Mouse (Mus musculus): ENCODE results near the gene Lst1.

DNA sequence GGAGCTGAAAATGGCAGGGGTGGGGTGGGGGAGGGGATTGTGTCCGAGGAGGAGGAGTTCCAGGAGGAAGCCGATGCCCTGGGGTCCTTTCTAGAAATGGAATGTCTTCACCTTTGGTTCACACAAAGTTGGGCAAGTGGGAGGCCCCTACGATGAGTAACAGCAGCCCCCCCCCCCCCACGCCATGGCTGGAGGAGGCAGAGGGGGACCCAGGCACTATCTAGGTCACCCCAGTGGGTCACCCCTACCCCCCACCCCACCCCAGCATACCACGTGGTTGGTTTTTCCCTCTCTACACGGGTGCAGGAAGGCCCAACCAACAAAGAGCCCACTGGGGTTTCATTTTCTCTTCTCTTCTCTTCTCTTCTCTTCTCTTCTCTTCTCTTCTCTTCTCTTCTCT lies 8.9 kb upstream of the Lst1 start:
- no peak for TF ChIP-seq POLR2A (IDR thresholded peaks at IDR 0.05; ENCODE audit: control insufficient read depth, extremely low read depth, insufficient read depth, low read length, poor library complexity)
- no peak for TF ChIP-seq CTCF (IDR thresholded peaks at IDR 0.05; ENCODE audit: borderline replicate concordance, control insufficient read depth, extremely low read depth, insufficient read depth, low read length, poor library complexity)
